Mouse (Mus musculus) embryonic facial prominence, embryonic 13.5 days (tissue): Measurements from ENCODE around the gene Slc8a2. TPM values are rescaled to one million over a fixed set of nuclear protein-coding genes. Genes with fewer than 3 reads are reported as not detected.

Source experiments
- ATAC-seq: fragments of 200-750 bp; cut with Nextera tagmentation; 2 replicates; pipeline ENCODE4 v1.8.0; 2017; ENCODE audit warnings: low read depth; ENCODE audit not compliant: insufficient number of reproducible peaks, insufficient read depth, low FRiP score, low TSS enrichment
- H3K27ac ChIP-seq: fragments of 300-500 bp; sonication (generic); 2 replicates; pipeline ENCODE4 v1.5.1; 2015; ENCODE audit warnings: moderate library complexity, mild to moderate bottlenecking, inconsistent platforms
- H3K27me3 ChIP-seq: fragments of 300-500 bp; sonication (generic); 2 replicates; pipeline ENCODE4 v1.6.1; 2015; ENCODE audit warnings: mild to moderate bottlenecking, inconsistent platforms
- H3K36me3 ChIP-seq: fragments of 300-500 bp; sonication (generic); 2 replicates; pipeline ENCODE4 v1.6.1; 2015; ENCODE audit warnings: mild to moderate bottlenecking, inconsistent platforms
- H3K4me1 ChIP-seq: fragments of 300-500 bp; sonication (generic); 2 replicates; pipeline ENCODE4 v1.6.1; 2015; ENCODE audit warnings: inconsistent platforms
- H3K4me2 ChIP-seq: fragments of 300-500 bp; sonication (generic); 2 replicates; pipeline ENCODE4 v1.6.1; 2015; ENCODE audit warnings: moderate library complexity, mild to moderate bottlenecking, inconsistent platforms
- H3K4me3 ChIP-seq: fragments of 300-500 bp; sonication (generic); 2 replicates; pipeline ENCODE4 v1.5.1; 2015; ENCODE audit warnings: mild to moderate bottlenecking, inconsistent platforms
- H3K9ac ChIP-seq: fragments of 300-500 bp; sonication (generic); 2 replicates; pipeline ENCODE4 v1.6.1; 2015; ENCODE audit warnings: mild to moderate bottlenecking, inconsistent platforms
- H3K9me3 ChIP-seq: fragments of 300-500 bp; sonication (generic); 2 replicates; pipeline ENCODE4 v1.6.1; 2016; ENCODE audit warnings: inconsistent platforms
- WGBS: fragments of 180-500 bp; shearing (Covaris S2); methylation state at CpG from one replicate; pipeline ENCODE4 v1.1.7; 2015; ENCODE audit warnings: mixed read lengths; 5-methylcytosine and 5-hydroxymethylcytosine counted together
- polyA plus RNA-seq: library from polyadenylated mRNA; unstranded; fragments of >200 nt; fragmentation: Nextera tagmentation; extraction: Ambion mirVana; gene quantifications from 2 replicates; pipeline ENCODE4 v1.2.1, GENCODE M21; 2015

Slc8a2 gene
- polyA plus RNA-seq, 1 experiment from 2014 or later: 0.37 TPM

DNA sequence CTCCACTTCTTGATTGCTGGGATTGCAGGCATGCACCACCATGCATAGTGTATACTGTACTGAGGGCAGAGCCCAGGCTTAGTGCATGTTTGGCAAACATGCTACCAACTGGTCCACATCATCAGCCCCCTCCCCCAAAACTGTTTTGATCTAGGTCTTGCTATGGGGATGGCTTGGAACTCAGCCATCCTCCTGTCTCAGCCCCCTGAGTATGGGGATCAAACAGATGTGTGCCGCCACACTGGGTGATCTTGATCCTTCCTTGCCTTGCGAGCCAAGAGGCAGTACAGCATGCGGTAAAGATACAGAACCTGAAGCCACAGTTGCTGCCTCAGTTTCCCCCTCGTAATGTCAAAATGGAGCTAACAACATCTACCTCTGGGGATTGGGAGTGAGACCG, 727 bp upstream of the Slc8a2 start:
- peaks cover 31% of the 10 kb centered on the region for H3K4me1 ChIP-seq
- 66% methylated on average over 5 of the region's 5 CpGs for WGBS
- no peak overlapping the region for H3K9ac ChIP-seq
- H3K9me3 ChIP-seq: no peaks in the 10 kb centered on the region
- no peak for ATAC-seq
- H3K27ac ChIP-seq: 0 out of 2 replicates have a peak overlapping the region, but pooled peaks have one; percentile 90
- H3K36me3 ChIP-seq: peaks cover 38% of the 10 kb centered on the region
- H3K4me2 ChIP-seq: peak overlapping the region; percentile 80
- no peak overlapping the region; the same call in 1 of the 2 replicates for H3K4me3 ChIP-seq
- peaks cover 5% of the 10 kb centered on the region; the same call in 1 of the 2 replicates for H3K27me3 ChIP-seq

DNA sequence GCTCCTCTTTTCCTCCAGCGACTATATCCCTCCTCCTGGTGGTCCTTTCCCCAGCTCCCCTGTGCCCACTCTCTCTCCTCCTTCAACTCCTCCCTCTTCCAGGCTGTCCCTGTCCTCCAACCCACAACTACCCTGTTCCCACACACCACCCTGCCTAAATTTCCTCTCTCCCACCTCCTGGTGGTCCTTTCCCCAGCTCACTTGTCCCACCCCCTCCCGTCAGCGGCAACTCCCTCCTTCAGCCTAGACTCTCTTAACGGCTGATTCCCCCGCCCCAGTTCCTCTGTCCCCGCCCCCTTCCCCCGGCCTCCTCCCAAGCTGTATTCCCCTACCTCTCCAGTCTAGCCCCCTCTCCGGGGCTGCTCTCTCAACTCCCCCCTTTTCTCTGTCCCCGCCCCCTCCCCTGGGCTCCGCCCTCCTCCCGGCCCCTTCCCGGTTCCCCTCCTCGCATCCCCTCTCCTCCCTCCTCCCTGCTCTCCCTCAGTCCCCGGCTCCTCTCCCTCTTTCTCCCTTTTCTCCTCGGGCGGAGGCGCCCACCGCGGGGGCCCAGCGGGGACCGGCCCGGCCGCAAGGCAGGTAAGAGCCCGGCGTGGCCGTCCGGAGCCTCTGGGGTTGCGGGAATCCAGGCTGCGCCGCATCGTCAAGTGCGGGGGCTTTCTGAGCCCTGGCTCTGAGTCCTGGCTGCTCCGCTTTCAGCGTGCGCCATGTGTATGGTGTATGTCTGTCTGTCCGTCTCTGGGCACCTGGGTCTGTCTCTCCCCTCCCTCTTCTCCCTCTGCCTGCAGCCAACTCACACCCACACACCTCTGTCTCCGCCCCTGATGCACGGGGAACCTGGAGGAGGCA, 443 bp downstream of the Slc8a2 start:
- H3K4me2 ChIP-seq: peak overlapping the region; percentile 80
- H3K9ac ChIP-seq: peak overlapping the region; percentile 78
- under 1% methylated on average over 37 of the region's 38 CpGs for WGBS
- H3K9me3 ChIP-seq: no peaks in the 10 kb centered on the region
- peak overlapping the region; percentile 90 for H3K27ac ChIP-seq
- ATAC-seq: peak; percentile 78
- H3K4me3 ChIP-seq: peak overlapping the region; percentile 60
- H3K27me3 ChIP-seq: peaks cover 5% of the 10 kb centered on the region; the same call in 1 of the 2 replicates
- H3K4me1 ChIP-seq: peaks cover 31% of the 10 kb centered on the region
- peaks cover 37% of the 10 kb centered on the region for H3K36me3 ChIP-seq

GRCm38 (mm10) chr7:16130956-16131634, 1.5 kb downstream of the Slc8a2 start:
- Histone ChIP-seq H3K27ac (no peak overlapping the region), H3K36me3 (peaks cover 26% of the 10 kb centered on the region), H3K27me3 (peaks cover 5% of the 10 kb centered on the region; the same call in 1 of the 2 replicates), H3K4me3 (peak overlapping the region; percentile 60), H3K4me1 (peaks cover 31% of the 10 kb centered on the region), H3K9me3 (no peaks in the 10 kb centered on the region), H3K4me2 (peak overlapping the region; percentile 80), H3K9ac (peak overlapping the region; percentile 78)
- 36% methylated on average over 13 of the region's 13 CpGs for WGBS
- no peak for ATAC-seq

- Histone ChIP-seq H3K36me3 (peaks cover 19% of the 10 kb centered on the region; the same call in 1 of the 2 replicates), H3K9me3 (no peaks in the 10 kb centered on the region), H3K4me2 (peak overlapping the region; percentile 80), H3K4me3 (no peak overlapping the region), H3K27ac (no peak overlapping the region), H3K4me1 (peaks cover 31% of the 10 kb centered on the region), H3K9ac (no peak overlapping the region), H3K27me3 (peaks cover 5% of the 10 kb centered on the region; the same call in 1 of the 2 replicates)
- no peak for ATAC-seq
- WGBS: 8% methylated on average over 7 of the region's 7 CpGs
Observed at GRCm38 (mm10) chr7:16132161-16132581, 2.5 kb downstream of the Slc8a2 start.

DNA sequence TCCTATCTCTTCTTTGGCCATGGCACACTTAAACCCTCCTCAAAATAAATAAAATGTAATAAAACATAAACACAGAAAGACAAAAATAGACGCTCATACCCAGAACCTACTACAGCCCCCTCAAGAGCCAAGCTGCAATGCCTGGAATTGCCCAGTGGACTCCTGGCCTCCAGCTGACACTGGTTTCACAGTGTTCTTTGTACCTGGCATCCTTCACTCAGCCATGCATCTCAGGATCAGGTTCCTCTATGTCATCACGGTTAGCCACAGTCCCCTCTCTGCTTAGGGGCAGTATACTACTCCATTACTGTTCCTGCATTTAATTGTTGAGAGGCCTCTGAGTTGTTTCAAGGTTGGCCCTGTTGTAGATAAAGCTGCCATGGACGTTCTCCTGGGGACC, 3.3 kb downstream of the Slc8a2 start:
- Histone ChIP-seq H3K9me3 (no peaks in the 10 kb centered on the region), H3K27me3 (peaks cover 5% of the 10 kb centered on the region; the same call in 1 of the 2 replicates), H3K4me2 (no peak overlapping the region), H3K4me1 (peaks cover 31% of the 10 kb centered on the region), H3K27ac (no peak overlapping the region), H3K36me3 (peaks cover 12% of the 10 kb centered on the region; the same call in 1 of the 2 replicates), H3K4me3 (no peak overlapping the region), H3K9ac (no peak overlapping the region)
- ATAC-seq: no peak
- WGBS: 69% methylated on average over 3 of the region's 3 CpGs

DNA sequence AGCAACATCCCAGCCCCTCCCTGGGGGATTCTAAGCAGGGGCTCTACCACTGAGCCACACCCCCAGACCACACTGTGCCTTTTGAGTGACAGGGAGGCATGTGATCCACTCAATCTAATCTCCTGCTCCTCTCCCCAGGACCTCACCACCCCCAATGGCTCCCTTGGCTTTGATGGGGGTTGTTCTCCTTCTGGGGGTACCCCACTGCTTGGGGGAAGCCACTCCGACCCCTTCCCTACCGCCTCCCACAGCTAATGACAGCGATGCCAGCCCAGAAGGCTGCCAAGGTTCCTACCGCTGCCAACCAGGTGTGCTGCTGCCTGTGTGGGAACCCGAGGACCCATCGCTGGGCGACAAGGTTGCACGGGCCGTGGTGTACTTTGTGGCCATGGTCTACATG, 4.1 kb downstream of the Slc8a2 start:
- ATAC-seq: no peak
- peaks cover 5% of the 10 kb centered on the region; the same call in 1 of the 2 replicates for H3K27me3 ChIP-seq

GRCm38 (mm10) chr7:16134951-16135392, 5.3 kb downstream of the Slc8a2 start:
- Histone ChIP-seq H3K9ac (no peak overlapping the region), H3K4me3 (no peak overlapping the region), H3K36me3 (peaks cover 12% of the 10 kb centered on the region; the same call in 1 of the 2 replicates), H3K4me2 (no peak overlapping the region), H3K9me3 (no peaks in the 10 kb centered on the region), H3K4me1 (peaks cover 23% of the 10 kb centered on the region), H3K27ac (no peak overlapping the region), H3K27me3 (peaks cover 5% of the 10 kb centered on the region; the same call in 1 of the 2 replicates)
- ATAC-seq: no peak
- WGBS: 77% methylated on average over 7 of the region's 7 CpGs

More for the DNA sequence above, 4.1 kb downstream of the Slc8a2 start:
- H3K4me3 ChIP-seq: no peak overlapping the region
- WGBS: 90% methylated on average over 9 of the region's 9 CpGs
- H3K4me1 ChIP-seq: peaks cover 31% of the 10 kb centered on the region
- no peak overlapping the region for H3K4me2 ChIP-seq
- no peak overlapping the region for H3K27ac ChIP-seq
- peaks cover 12% of the 10 kb centered on the region; the same call in 1 of the 2 replicates for H3K36me3 ChIP-seq
- H3K9ac ChIP-seq: no peak overlapping the region
- H3K9me3 ChIP-seq: no peaks in the 10 kb centered on the region

DNA sequence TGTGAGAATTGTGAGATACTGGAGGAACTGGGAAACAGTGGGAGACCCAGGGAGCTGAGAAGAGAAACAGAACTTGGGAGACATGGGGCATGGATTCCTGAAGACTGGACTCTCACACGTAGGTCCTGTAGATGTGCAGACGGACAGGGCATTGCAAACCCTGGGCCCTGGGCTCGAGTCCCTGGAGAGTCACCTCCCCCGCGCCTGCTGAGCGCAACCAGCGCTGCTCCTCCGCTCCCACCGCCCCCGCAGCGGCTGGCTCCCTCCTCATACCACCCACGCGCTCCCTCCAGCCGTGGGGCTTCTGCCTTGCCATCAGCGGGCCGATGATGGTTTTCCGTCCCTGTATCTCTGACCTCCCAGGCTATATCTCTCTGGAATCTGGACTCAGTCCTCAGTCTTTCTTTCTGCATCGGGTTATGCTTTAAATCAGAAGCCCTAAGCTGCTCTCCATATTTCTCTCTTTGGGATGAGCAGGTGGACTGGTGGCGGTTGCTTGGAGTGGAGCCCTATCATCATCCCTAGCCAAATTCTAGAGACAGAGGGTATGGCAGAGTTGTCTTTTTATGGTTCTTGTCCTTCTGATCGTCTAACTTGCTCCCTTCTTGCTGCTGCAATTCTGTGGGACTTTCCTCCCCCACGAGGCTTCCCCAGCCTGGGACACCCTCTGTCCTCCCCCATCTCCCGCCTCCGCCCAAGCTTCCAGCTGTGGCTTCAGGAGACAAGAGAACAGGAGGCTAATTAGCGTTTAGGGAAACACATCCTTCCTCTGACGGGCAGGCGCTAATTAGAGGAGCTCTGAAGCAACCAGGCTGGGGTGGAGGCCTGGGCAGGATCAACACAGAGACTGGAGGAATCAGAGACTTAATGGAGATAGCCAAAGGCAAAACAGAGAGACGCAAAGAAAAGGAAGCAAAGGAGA, 17.1 kb downstream of the Slc8a2 start:
- Histone ChIP-seq H3K36me3 (peaks cover 14% of the 10 kb centered on the region), H3K4me3 (no peak overlapping the region), H3K27me3 (peaks cover 10% of the 10 kb centered on the region), H3K4me2 (no peak overlapping the region), H3K27ac (no peak overlapping the region), H3K4me1 (no peaks in the 10 kb centered on the region), H3K9ac (no peak overlapping the region), H3K9me3 (no peaks in the 10 kb centered on the region)
- ATAC-seq: no peak
- WGBS: 28% methylated on average over 27 of the region's 27 CpGs

GRCm38 (mm10) chr7:16147643-16148042, 18.0 kb downstream of the Slc8a2 start:
- Histone ChIP-seq H3K9me3 (no peaks in the 10 kb centered on the region), H3K9ac (no peak overlapping the region), H3K27ac (no peak overlapping the region), H3K4me2 (no peak overlapping the region), H3K36me3 (peaks cover 9% of the 10 kb centered on the region), H3K27me3 (peaks cover 10% of the 10 kb centered on the region), H3K4me1 (no peaks in the 10 kb centered on the region), H3K4me3 (no peak overlapping the region)
- ATAC-seq: no peak
- WGBS: 10% methylated on average over 15 of the region's 15 CpGs

DNA sequence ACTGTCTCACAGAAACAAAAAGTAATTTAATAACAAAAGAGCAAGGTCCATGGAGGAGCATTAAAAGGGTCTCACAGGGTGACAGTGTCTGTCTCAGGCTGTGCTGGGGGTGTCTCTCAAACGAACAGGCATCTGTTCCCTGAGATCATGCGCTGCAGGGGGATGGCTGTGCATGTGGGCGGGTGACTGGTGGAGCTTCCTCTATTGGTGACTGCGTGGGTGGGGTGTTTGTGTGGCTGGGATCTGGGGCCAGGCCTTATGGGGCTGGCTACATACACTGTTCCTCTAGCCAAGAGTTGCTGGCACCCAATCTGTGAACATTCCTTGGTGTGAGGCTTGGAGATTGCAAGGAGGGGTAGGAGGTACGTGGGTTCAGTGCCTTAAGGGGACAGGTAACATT, 19.6 kb downstream of the Slc8a2 start:
- peaks cover 10% of the 10 kb centered on the region for H3K27me3 ChIP-seq
- ATAC-seq: no peak
- no peak overlapping the region for H3K27ac ChIP-seq
- WGBS: 50% methylated on average over 5 of the region's 5 CpGs
- peaks cover 7% of the 10 kb centered on the region for H3K36me3 ChIP-seq
- no peaks in the 10 kb centered on the region for H3K4me1 ChIP-seq
- no peak overlapping the region for H3K4me3 ChIP-seq
- H3K9ac ChIP-seq: no peak overlapping the region
- H3K9me3 ChIP-seq: no peaks in the 10 kb centered on the region
- H3K4me2 ChIP-seq: no peak overlapping the region
